Comparison of ENCODE assay signal across 17 mouse cellular contexts in genomic region chr9:101796718-101797117, GRCm38 (mm10).
DNase-seq lines count a peak whose midpoint lies in the region; TF ChIP-seq lines count a peak whose summit lies in the region.
"Had no signal": no experiment of that assay in that cellular context is flagged by ENCODE, and none has a peak within 500 bp of the region (broad histone marks: within the 10 kb centered on the region; RNA-seq: fewer than 3 reads in every experiment).

No protein-coding gene starts in this region.

- H3K27ac ChIP-seq in ES-E14 (ENCODE audit: insufficient read depth, low read depth, low read length, poor library complexity, severe bottlenecking) = no peak overlapping the region
- H3K27ac ChIP-seq: forebrain, embryonic 13.5 days; hindbrain, embryonic 13.5 days; hindbrain, postnatal 0 days had no signal

- H3K9ac ChIP-seq in ES-E14 (ENCODE audit: insufficient read depth, low read depth, low read length, poor library complexity, severe bottlenecking) = no peak overlapping the region
- H3K9ac ChIP-seq: forebrain, embryonic 13.5 days; forebrain, postnatal 0 days; heart, embryonic 12.5 days; hindbrain, embryonic 13.5 days had no signal

- H3K9me3 ChIP-seq in ES-E14 (ENCODE audit: control insufficient read depth, insufficient read depth, low read depth, low read length) = no peaks in the 10 kb centered on the region
- H3K9me3 ChIP-seq: forebrain, embryonic 13.5 days; heart, embryonic 12.5 days; hindbrain, embryonic 13.5 days had no signal

- H3K4me3 ChIP-seq in ES-E14 (ENCODE audit: insufficient read depth in 1 of 2, low read depth in 1 of 2, low read length in 2 of 2, poor library complexity in 1 of 2, severe bottlenecking in 1 of 2) = no peak overlapping the region
- H3K4me3 ChIP-seq: forebrain, embryonic 13.5 days; heart, embryonic 12.5 days; hindbrain, embryonic 13.5 days had no signal

- H3K36me3 ChIP-seq in ES-E14 (ENCODE audit: control insufficient read depth, insufficient read depth, low read length, poor library complexity, severe bottlenecking) = no peaks in the 10 kb centered on the region
- H3K36me3 ChIP-seq: heart, embryonic 12.5 days; hindbrain, embryonic 13.5 days had no signal

- DNase-seq in gastrocnemius, postnatal 25 days = peak; percentile 50
- no peak for DNase-seq in gastrocnemius, postnatal 10 days
- DNase-seq in kidney, postnatal 4 days = peak; percentile 5 to 8
- no peak for DNase-seq in kidney, postnatal 25 days
- no peak for DNase-seq in ES-E14 (ENCODE audit: low read depth, low spot score)
- DNase-seq in urinary bladder, adult 18-20 months (ENCODE audit: low spot score in 2 of 2) = no peak
- DNase-seq: adrenal gland, postnatal 25 days; cerebellum, adult 18-20 months; cerebellum, adult 9-11 months; cerebellum, postnatal 36 days; forebrain, postnatal 0 days; heart, adult 18-20 months; kidney, adult 11 months had no signal

- in situ Hi-C loops in ES-E14 (cut with MboI; ENCODE audit: low sequenced_read_pairs in 2 of 2, unreplicated experiment in 2 of 2) = no loop called here

- no peaks in the 10 kb centered on the region for H3K4me1 ChIP-seq in ES-E14 (ENCODE audit: control insufficient read depth in 2 of 2, insufficient read depth in 2 of 2, low read length in 2 of 2, poor library complexity in 1 of 2)
- H3K4me1 ChIP-seq: forebrain, embryonic 13.5 days; heart, embryonic 12.5 days; hindbrain, embryonic 13.5 days had no signal

TF ChIP-seq in ES-E14, 5 proteins besides CTCF, POLR2A, EP300 and RAD21:
- TF ChIP-seq ZC3H11A (IDR thresholded peaks at IDR 0.05; ENCODE audit: borderline replicate concordance, low read depth, low read length) (no peak), CHD2 (IDR thresholded peaks at IDR 0.05; ENCODE audit: low read depth, low read length) (no peak), ZNF384 (IDR thresholded peaks at IDR 0.05; ENCODE audit: low read depth, low read length) (no peak), MAFK (IDR thresholded peaks at IDR 0.05; ENCODE audit: insufficient read depth, low read depth, low read length) (0 out of 2 replicates have a peak, but pooled peaks have one; percentile 38), HCFC1 (IDR thresholded peaks at IDR 0.05; ENCODE audit: borderline replicate concordance, insufficient read depth, low read length) (no peak)

Comparison
In these comparisons a context has a peak if more than half of its experiments do, and no peak if none do; other contexts are left out.
1. DNase-seq: peak in gastrocnemius, postnatal 25 days (single experiment) and kidney, postnatal 4 days (2 of 2); none in gastrocnemius, postnatal 10 days (single experiment), kidney, postnatal 25 days (0 of 2), ES-E14 (single experiment) and urinary bladder, adult 18-20 months (0 of 2).